Mouse (Mus musculus): Measurements from ENCODE around the gene Dcaf15. TPM values are rescaled to one million over a fixed set of nuclear protein-coding genes. Genes with fewer than 3 reads are reported as not detected.

The Dcaf15 gene
- total RNA-seq, 2 experiments from 2014 or later = 18.5 to 19.1 TPM

DNA sequence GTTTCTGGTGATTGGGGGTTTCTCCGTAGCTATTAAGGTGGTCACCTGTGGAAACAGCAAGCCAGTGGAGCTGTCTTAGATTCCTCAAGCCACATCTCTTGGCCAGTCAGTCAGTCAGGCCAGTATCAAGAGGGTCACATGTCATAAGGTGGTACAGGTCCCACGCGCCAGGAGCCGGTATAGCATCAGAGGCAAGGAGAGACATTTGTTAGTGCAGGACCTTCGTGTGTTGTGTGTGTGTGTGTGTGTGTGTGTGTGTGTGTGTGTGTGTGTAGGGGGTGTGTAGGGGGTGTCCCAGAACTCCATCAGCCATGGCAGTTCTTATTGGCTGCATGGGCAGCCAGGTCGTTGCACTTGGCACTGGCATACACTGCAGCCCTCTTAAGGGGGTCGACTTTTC is 36.7 kb downstream of the Dcaf15 start:
- no peak for DNase-seq (ENCODE audit: extremely low spot score in 1 of 2, low spot score in 1 of 2)

DNA sequence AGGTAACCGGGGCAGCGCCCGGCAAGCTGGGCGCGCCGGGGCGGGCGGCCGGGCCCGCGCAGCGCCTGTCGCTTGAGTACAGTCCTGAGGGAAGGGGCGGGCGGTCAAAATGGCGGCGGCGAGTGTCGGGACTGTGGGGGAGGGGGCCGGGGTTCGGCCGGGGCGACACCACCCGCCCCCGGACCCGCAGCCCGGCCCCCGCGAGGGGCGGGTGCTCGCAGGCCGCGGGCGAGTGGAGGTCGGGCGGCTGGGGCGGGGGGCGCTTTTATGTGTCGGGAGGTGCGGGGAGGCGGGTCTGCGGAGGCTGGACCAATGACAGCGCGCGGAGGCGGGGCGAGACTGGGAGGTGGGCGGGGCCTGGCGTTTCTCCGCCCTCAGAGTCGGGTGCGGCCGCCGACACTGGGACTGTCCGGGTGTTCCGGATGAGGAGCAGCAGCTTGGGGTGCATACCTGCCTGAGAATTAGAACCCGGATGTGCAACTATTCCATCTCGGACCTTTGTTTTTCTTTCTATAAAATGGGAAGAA is 37.5 kb downstream of the Dcaf15 start:
- peak; percentile 97 for DNase-seq (ENCODE audit: extremely low spot score in 1 of 2, low spot score in 1 of 2)

DNA sequence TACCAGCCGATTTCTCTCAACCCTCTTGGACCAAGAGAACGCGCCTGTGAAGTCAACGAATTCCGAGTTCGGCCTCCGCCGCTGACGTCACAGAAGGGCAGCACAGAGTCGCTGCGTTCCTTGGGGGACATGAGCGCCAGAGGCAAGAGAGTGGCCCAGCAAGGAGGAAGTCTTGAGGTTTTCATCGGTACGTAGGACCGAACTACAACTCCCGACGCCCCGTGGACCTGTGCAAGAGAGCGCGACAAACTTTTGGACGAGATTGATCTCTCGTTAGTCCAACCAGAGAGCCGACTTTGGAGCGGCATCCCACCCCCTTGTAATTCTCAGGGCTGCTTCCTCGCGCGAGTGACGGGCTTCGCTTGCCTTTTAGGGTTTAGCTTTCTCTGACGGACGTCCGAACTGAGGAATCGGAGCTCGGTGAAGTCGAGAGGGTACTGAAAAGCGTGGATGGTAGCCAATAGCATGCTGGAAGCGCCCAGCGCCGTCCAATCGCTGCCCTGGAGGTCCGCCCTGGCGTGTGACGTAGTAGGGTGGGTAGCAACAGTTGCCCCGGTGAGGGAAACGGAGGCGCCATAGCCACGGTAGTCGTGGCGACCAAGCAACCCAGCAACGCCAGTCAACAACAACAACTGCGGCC is 38.2 kb downstream of the Dcaf15 start, which contains the start of gene Rfx1:
Gene Rfx1 (plus strand): TSS at position 544 of the 640 bp plus-strand sequence.
- peak; percentile 94 for DNase-seq (ENCODE audit: extremely low spot score in 1 of 2, low spot score in 1 of 2)

DNA sequence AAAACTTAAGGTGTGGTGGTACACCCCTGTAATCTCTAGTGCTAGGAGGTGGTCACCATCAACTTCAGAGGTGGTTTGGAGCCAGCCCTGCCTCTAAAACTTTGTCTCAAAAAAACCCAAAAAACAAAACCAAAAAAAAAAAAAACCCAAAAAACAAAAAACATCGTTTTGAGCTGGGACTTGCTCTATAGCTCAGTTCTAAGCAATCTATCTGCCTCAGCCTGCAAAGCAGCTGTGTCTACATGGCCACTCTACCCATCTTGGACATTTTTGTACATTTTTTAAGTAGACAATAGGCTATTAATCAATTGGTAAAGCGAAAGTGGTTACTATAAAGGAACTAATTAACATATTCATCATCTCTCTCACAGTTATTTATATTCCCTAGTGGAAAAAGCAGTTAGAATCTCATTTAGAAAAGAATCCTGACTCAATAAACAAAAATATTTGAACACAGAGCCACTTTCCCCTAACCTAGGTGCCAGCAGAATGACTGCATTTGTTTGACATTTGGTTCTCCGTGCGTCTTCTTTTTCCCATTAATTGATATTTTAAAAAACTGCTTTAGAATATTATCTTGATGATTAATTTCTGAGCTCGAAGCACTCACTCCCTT is 39.0 kb downstream of the Dcaf15 start:
- no peak for DNase-seq (ENCODE audit: extremely low spot score in 1 of 2, low spot score in 1 of 2)

DNA sequence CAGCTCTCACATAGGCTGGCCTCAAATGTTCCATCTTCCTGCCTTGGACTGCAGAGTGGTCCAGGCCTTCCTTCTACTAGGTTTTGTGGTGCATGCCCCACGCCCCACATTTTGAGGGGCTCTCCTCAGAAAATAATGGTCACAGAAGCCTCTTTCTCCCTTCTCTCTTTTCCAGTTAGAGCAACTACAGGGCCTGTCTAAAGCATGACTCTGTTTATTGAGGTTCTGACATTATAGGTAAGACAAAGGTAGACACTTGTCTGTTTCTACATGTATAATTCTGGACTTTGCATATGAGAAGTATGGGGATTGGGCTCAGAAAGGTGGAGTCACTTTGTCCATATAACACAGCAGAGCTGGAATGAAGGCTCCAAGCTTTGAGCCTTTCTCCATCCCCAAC is 39.5 kb downstream of the Dcaf15 start, which contains the start of gene Gm10643:
Gene Gm10643 (minus strand): TSS at position 101 of the 400 bp plus-strand sequence.
- DNase-seq (ENCODE audit: extremely low spot score in 1 of 2, low spot score in 1 of 2) = no peak

DNA sequence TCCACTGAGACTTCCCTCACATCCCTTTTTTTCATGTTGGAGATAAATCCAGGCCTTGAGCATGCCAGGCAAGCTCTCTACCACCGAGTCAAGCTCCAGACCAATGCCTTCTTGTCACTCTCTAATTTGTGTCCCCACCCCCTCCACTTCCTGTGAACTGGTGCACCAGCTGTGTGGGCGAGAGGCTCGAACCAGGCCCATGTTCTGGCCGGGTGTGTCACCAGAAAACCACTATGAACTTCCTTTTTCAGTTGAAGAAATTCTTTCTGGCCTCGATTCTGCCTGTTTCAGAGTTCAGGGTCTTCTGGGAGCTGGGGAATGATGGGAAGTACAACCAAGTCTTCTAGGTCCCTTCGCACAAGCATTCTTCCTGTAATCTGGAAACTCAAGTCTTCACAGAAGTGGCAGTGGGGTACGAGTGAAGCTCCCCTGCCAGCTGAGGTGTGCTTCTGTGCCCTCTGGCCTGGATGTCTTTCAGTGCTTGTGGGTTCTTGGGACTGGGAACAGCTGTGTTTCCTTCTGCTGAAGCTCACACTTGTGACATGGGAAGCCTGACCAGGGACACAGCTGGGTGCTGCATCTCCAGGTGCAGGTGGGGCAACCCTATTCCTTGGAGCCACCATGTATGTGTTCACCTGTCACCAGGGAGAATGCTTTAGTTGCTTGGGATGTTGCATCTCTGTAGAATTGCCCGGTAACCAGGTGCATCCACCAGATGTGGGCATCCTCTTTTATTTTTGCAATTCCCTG is 40.5 kb downstream of the Dcaf15 start:
- no peak for DNase-seq (ENCODE audit: extremely low spot score in 1 of 2, low spot score in 1 of 2)

DNA sequence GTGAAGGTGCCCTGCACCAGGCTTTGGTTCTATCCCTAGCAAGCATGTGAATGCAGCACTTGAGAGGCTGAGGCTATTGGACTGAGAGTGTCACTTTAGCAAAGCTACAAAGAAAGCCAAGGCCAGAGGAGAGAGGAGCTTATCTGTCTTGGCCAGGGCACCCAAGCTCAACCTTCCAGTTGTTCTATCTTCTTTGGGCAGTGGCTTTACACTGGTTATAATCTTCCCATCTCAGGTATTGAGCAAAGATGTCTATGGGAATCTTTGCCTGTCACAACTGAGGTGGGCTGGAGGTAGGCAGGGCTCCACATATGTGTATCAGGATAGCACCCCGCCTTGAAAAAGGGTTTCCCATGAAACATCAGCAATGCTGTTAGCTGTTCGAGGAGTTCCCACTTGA is 44.3 kb downstream of the Dcaf15 start:
- DNase-seq (ENCODE audit: extremely low spot score in 1 of 2, low spot score in 1 of 2) = no peak

DNA sequence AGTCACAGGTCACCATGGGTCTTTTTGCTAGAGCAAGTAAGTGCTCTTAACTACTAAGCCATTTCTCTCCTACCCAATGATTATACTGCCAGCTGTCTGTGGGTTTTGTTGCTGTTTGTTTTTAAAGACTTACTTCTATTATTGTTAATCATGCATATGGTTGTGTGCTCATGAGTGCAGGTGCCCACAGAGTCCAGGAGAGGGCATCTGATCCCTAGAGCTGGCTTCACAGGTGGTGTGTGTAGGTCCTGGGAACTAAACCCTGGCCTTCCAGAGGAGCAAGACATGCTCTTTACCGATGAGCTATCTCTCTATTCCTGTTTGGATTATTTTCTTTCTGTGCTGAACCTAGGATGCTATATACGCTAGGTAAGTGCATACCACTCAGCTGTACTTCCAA is 45.3 kb downstream of the Dcaf15 start:
- no peak for DNase-seq (ENCODE audit: extremely low spot score in 1 of 2, low spot score in 1 of 2)

DNA sequence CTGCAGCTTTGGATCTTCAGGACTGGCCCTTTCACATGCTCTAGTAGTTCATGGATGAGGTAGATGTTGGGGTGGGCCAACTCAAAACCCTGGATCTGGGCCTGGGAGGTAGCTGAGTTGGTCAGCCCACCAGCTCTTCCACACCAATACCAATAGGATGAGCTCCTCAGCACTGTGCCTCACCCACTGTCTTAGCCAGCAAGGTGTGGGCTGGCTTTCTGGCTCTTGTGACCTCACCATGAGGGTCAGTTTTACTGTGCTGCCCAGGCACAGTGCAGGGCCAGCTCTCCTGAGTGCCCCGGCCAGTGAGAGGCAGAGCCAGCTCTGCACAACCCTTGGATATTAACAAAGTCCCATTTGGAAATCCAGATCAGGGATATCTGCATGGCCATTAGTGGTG is 46.7 kb downstream of the Dcaf15 start:
- DNase-seq (ENCODE audit: extremely low spot score in 1 of 2, low spot score in 1 of 2) = no peak

DNA sequence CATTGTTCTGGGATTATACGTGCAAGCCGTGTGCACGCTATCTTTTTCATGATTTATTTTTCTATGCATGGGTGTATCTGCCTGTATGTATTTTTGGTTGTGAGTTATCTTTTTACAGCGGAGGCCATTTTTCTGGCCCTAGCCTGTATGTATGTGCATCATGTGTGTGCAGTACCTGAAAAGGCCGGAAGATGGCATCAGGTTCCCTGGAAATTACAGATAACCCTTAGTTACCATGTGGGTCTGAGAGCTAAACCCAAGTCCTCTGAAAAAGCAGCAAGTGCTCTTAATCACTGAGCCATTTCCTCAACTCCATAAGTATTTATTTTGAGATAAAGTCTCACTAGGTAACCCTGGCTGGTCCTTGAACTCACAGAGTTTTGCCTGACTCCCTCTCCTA is 51.3 kb downstream of the Dcaf15 start:
- no peak for DNase-seq (ENCODE audit: extremely low spot score in 1 of 2, low spot score in 1 of 2)

DNA sequence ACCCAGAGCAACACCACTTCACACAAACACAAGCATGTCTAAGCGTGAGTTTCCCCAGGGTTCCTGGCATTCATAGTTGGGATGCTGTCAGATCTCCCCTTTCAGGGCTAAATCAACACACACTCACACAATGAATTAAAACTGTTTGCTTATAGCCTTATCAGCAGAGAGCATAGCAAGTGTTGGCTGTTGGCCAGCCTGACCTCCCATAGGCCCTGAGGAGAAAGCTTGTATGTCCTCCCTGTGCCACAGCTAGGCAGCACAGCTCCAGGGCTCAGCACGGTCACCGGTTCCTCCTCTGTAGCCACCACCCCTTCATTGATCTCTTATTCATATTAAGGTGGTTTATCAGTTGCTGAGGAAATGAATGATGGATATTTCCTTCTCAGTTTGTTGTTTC is 51.8 kb downstream of the Dcaf15 start:
- no peak for DNase-seq (ENCODE audit: extremely low spot score in 1 of 2, low spot score in 1 of 2)

DNA sequence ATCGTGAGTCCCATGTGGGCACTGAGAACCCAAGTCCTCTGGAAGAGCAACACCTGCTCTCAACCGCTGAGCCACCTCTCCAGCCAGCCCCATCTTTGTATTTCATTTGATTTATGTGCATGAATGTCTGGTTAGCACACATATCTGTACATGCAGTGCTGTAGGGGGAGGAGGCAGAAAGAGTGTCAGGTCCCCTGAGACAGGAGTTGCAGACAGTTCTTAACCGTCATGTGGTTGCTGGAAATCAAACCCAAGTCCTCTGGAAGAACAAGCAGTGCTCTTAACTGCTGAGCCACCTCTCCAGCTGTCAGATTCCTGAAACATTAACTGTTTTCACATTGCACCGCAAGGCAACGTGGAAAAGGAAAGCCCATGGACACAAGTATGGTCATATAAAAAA is 56.4 kb downstream of the Dcaf15 start:
- DNase-seq (ENCODE audit: extremely low spot score in 1 of 2, low spot score in 1 of 2) = no peak

Small RNAs within 50 kb of the gene (microRNA-seq; reads per million reads assigned to microRNA genes)
- 0 reads per million in 2 experiments for gene Mir709

Other genes starting within 250 kb of the Dcaf15 start
- gene Adgrl1, start 204.7 kb downstream of the Dcaf15 start, total RNA-seq (2021) = 100 to 1,000 TPM; 315 to 348 TPM
- gene Gm10644, start 149.6 kb downstream of the Dcaf15 start, total RNA-seq (2021) = under 1 TPM; 0.49 to 0.54 TPM
- 1 to 10 TPM in 1 of 2 experiments, under 1 TPM in 1; 0.39 to 1.2 TPM for gene Asf1b, start 149.3 kb downstream of the Dcaf15 start, total RNA-seq (2021)
- 100 to 1,000 TPM; 257 to 273 TPM for gene Prkaca, start 131.8 kb downstream of the Dcaf15 start, total RNA-seq (2021)
- gene Samd1, start 107.1 kb downstream of the Dcaf15 start, total RNA-seq (2021) = 10 to 100 TPM; 44.2 to 45.4 TPM
- gene 1700067K01Rik, start 103.3 kb downstream of the Dcaf15 start, total RNA-seq (2021) = under 1 TPM; 0.20 to 0.33 TPM
- 1 to 10 TPM; 1.9 to 2.3 TPM for gene 2210011C24Rik, start 92.6 kb downstream of the Dcaf15 start, total RNA-seq (2021)
- gene Palm3, start 83.3 kb downstream of the Dcaf15 start, total RNA-seq (2021) = 1 to 10 TPM; 2.7 to 2.9 TPM
- 1 to 10 TPM; 2.0 to 2.4 TPM for gene Il27ra, start 62.2 kb downstream of the Dcaf15 start, total RNA-seq (2021)
- gene Rln3, start 59.8 kb downstream of the Dcaf15 start, total RNA-seq (2021) = not detected
- gene Gm10643, start 39.6 kb downstream of the Dcaf15 start, total RNA-seq (2021) = 1 to 10 TPM; 4.4 to 4.5 TPM
- 10 to 100 TPM; 19.8 to 24.1 TPM for gene Rfx1, start 37.9 kb downstream of the Dcaf15 start, total RNA-seq (2021)
- gene Podnl1, start 21.2 kb upstream of the Dcaf15 start, total RNA-seq (2021) = not detected
- gene Cc2d1a, start 43.2 kb upstream of the Dcaf15 start, total RNA-seq (2021) = 10 to 100 TPM; 52.6 to 54.0 TPM
- gene 4930432K21Rik, start 43.3 kb upstream of the Dcaf15 start, total RNA-seq (2021) = 1 to 10 TPM; 1.4 to 2.1 TPM
- 1 to 10 TPM; 2.6 to 3.0 TPM for gene Nanos3, start 80.4 kb upstream of the Dcaf15 start, total RNA-seq (2021)
- 10 to 100 TPM; 16.5 to 20.4 TPM for gene Zswim4, start 132.3 kb upstream of the Dcaf15 start, total RNA-seq (2021)
- gene D8Ertd738e, start 145.0 kb upstream of the Dcaf15 start, total RNA-seq (2021) = 100 to 1,000 TPM; 140 to 152 TPM
- 10 to 100 TPM; 18.4 to 20.6 TPM for gene Mri1, start 152.6 kb upstream of the Dcaf15 start, total RNA-seq (2021)
- 10 to 100 TPM; 24.2 to 25.5 TPM for gene Ccdc130, start 165.6 kb upstream of the Dcaf15 start, total RNA-seq (2021)

All from layer of hippocampus, postnatal 25 days (tissue).